Mouse (Mus musculus) intestine, postnatal 0 days (tissue): Measurements from ENCODE around the gene Dll4. TPM values are rescaled to one million over a fixed set of nuclear protein-coding genes. Genes with fewer than 3 reads are reported as not detected.

ENCODE experiments used
- ATAC-seq: fragments of 200-750 bp; cut with Nextera tagmentation; 2 replicates; pipeline ENCODE4 v1.8.0; 2017; ENCODE audit warnings: mild to moderate bottlenecking, moderate TSS enrichment, moderate library complexity
- H3K27ac ChIP-seq: fragments of 300-500 bp; sonication (generic); 2 replicates; pipeline ENCODE4 v1.5.1; 2014; ENCODE audit warnings: mild to moderate bottlenecking, low read depth, low read length, moderate library complexity
- H3K27me3 ChIP-seq: fragments of 300-500 bp; sonication (generic); replicated peaks from 2 replicates; pipeline ENCODE4 v1.6.1; 2014; ENCODE audit warnings: low read length, mixed read lengths; ENCODE audit not compliant: control insufficient read depth, insufficient read depth
- H3K36me3 ChIP-seq: fragments of 300-500 bp; sonication (generic); 2 replicates; pipeline ENCODE4 v1.6.1; 2014; ENCODE audit warnings: mild to moderate bottlenecking, moderate library complexity; ENCODE audit not compliant: control insufficient read depth, insufficient read depth
- H3K4me1 ChIP-seq: fragments of 300-500 bp; sonication (generic); replicated peaks from 2 replicates; pipeline ENCODE4 v1.6.1; 2014; ENCODE audit warnings: antibody characterized with exemption, low read length, mixed read lengths; ENCODE audit not compliant: control insufficient read depth, insufficient read depth
- H3K4me2 ChIP-seq: fragments of 300-500 bp; sonication (generic); replicated peaks from 2 replicates; pipeline ENCODE4 v1.6.1; 2014; ENCODE audit warnings: low read depth, mild to moderate bottlenecking, moderate library complexity
- H3K4me3 ChIP-seq: fragments of 300-500 bp; sonication (generic); 2 replicates; pipeline ENCODE4 v1.5.1; 2014; ENCODE audit warnings: low read depth, low read length
- H3K9ac ChIP-seq: fragments of 300-500 bp; sonication (generic); 2 replicates; pipeline ENCODE4 v1.6.1; 2014; ENCODE audit warnings: mild to moderate bottlenecking, low read depth, low read length
- H3K9me3 ChIP-seq: fragments of 300-500 bp; sonication (generic); 2 replicates; pipeline ENCODE4 v1.6.1; 2016; ENCODE audit warnings: mixed run types; ENCODE audit not compliant: control insufficient read depth
- CTCF ChIP-seq: sonication (generic); IDR thresholded peaks from 2 replicates; pipeline ENCODE4 v1.5.1; 2016; ENCODE audit warnings: low read depth, mild to moderate bottlenecking, control low read depth, antibody characterized with exemption, moderate library complexity
- WGBS: fragments of 180-500 bp; shearing (Covaris S2); extraction: QIAGEN DNeasy Blood & Tissue Kit; methylation state at CpG from one replicate; pipeline ENCODE4 v1.1.7; 2014; 5-methylcytosine and 5-hydroxymethylcytosine counted together
- polyA plus RNA-seq: library from polyadenylated mRNA; unstranded; fragments of >200 nt; fragmentation: Nextera tagmentation; extraction: Ambion mirVana; gene quantifications from 2 replicates; pipeline ENCODE4 v1.2.1, GENCODE M21; 2015

Gene Dll4
- polyA plus RNA-seq, 1 experiment from 2014 or later = 3.7 TPM

- Histone ChIP-seq H3K4me1 (no peaks in the 10 kb centered on the region; the same call in 1 of the 2 replicates), H3K9ac (no peak overlapping the region), H3K4me3 (no peak overlapping the region), H3K27ac (no peak overlapping the region), H3K36me3 (peaks cover 4% of the 10 kb centered on the region; the same call in 1 of the 2 replicates), H3K9me3 (no peaks in the 10 kb centered on the region), H3K27me3 (no peaks in the 10 kb centered on the region), H3K4me2 (no peak overlapping the region)
- no peak for TF ChIP-seq CTCF
- WGBS = 67% methylated on average over 2 of the region's 2 CpGs
- ATAC-seq = no peak
These were observed 10.4 kb downstream of the Dll4 start for GRCm38 (mm10) chr2:119336002-119336401.

GRCm38 (mm10) chr2:119336470-119336869, 10.9 kb downstream of the Dll4 start:
- 74% methylated on average over 10 of the region's 10 CpGs for WGBS
- Histone ChIP-seq H3K9me3 (no peaks in the 10 kb centered on the region), H3K4me3 (no peak overlapping the region), H3K27me3 (no peaks in the 10 kb centered on the region), H3K4me1 (no peaks in the 10 kb centered on the region; the same call in 1 of the 2 replicates), H3K9ac (no peak overlapping the region), H3K27ac (no peak overlapping the region), H3K4me2 (peak overlapping the region; percentile 17; the same call in 1 of the 2 replicates), H3K36me3 (peaks cover 4% of the 10 kb centered on the region; the same call in 1 of the 2 replicates)
- no peak for TF ChIP-seq CTCF
- no peak for ATAC-seq

GRCm38 (mm10) chr2:119337425-119338265, 12.1 kb downstream of the Dll4 start:
- no peaks in the 10 kb centered on the region for H3K9me3 ChIP-seq
- no peaks in the 10 kb centered on the region for H3K27me3 ChIP-seq
- peak overlapping the region; percentile 64 for H3K27ac ChIP-seq
- no peaks in the 10 kb centered on the region; the same call in 1 of the 2 replicates for H3K4me1 ChIP-seq
- H3K36me3 ChIP-seq = no peaks in the 10 kb centered on the region
- peak overlapping the region; percentile 46 for H3K4me3 ChIP-seq
- H3K4me2 ChIP-seq = peak overlapping the region; percentile 76
- peak overlapping the region; percentile 59 for H3K9ac ChIP-seq
- ATAC-seq = peak; percentile 89
- 8% methylated on average over 53 of the region's 60 CpGs for WGBS
- peak; percentile 90 for TF ChIP-seq CTCF

GRCm38 (mm10) chr2:119344537-119345138, 19.1 kb downstream of the Dll4 start:
- TF ChIP-seq CTCF = no peak
- H3K4me2 ChIP-seq = no peak overlapping the region
- no peaks in the 10 kb centered on the region for H3K9me3 ChIP-seq
- WGBS = 25% methylated on average over 6 of the region's 6 CpGs
- H3K36me3 ChIP-seq = no peaks in the 10 kb centered on the region
- H3K27ac ChIP-seq = no peak overlapping the region
- no peak for ATAC-seq
- no peak overlapping the region for H3K4me3 ChIP-seq
- no peak overlapping the region for H3K9ac ChIP-seq
- 0 out of 2 replicates have a peak, but pooled peaks cover 5% of the 10 kb centered on the region for H3K4me1 ChIP-seq
- no peaks in the 10 kb centered on the region for H3K27me3 ChIP-seq

GRCm38 (mm10) chr2:119350555-119351486, 25.2 kb downstream of the Dll4 start, which contains the start of gene Chac1:
Gene Chac1, plus strand, starts transcription at chr2:119351229.
- H3K27ac ChIP-seq = no peak within 1 kb of the TSS
- ATAC-seq = peak; percentile 85
- 7% methylated on average over 58 of the region's 58 CpGs for WGBS
- H3K9me3 ChIP-seq = no peaks in the 10 kb centered on the region
- no peaks in the 10 kb centered on the region for H3K4me1 ChIP-seq
- no peaks in the 10 kb centered on the region for H3K36me3 ChIP-seq
- H3K9ac ChIP-seq = peak within 1 kb of the TSS; percentile 40
- H3K4me2 ChIP-seq = peak within 1 kb of the TSS; percentile 90
- H3K27me3 ChIP-seq = no peaks in the 10 kb centered on the region
- peak within 1 kb of the TSS; percentile 51 for H3K4me3 ChIP-seq
- TF ChIP-seq CTCF = no peak
